ENCODE assay signal across 8 mouse cellular contexts in genomic region chr9:83833811-83834747, GRCm38 (mm10). TPM values are rescaled to one million over a fixed set of nuclear protein-coding genes. Genes with fewer than 3 reads are reported as not detected.
A peak's percentile ranks its signal among the peaks of the same experiment; 100 is the strongest.
DNase-seq lines count a peak whose midpoint lies in the region; ATAC-seq lines count a peak whose summit lies in the region.

TSS of gene Ttk (plus strand) at chr9:83834689.

- ATAC-seq in erythroid progenitor cell, adult 5-6 weeks (replicated peaks; ENCODE audit: low FRiP score, poor library complexity, severe bottlenecking): peak; percentile 99
- ATAC-seq in heart, embryonic 14.5 days (ENCODE audit: insufficient number of reproducible peaks, insufficient read depth, low FRiP score, low read depth): peak; percentile 99
- peak; percentile 98 for ATAC-seq in liver, embryonic 13.5 days (ENCODE audit: low read depth)
- ATAC-seq in stomach, embryonic 16.5 days (ENCODE audit: insufficient read depth, low FRiP score): peak; percentile 99

- H3K9me3 ChIP-seq in heart, embryonic 14.5 days (ENCODE audit: control insufficient read depth, low read length): no peaks in the 10 kb centered on the region
- no peaks in the 10 kb centered on the region for H3K9me3 ChIP-seq in liver, embryonic 13.5 days (replicated peaks)
- H3K9me3 ChIP-seq in stomach, embryonic 16.5 days (replicated peaks; ENCODE audit: control insufficient read depth, low read length): no peaks in the 10 kb centered on the region

- H3K27ac ChIP-seq in heart, embryonic 14.5 days (replicated peaks in 1 of 2; ENCODE audit: control insufficient read depth in 1 of 2, insufficient read depth in 1 of 2, low read depth in 2 of 2, low read length in 2 of 2): peak within 1 kb of the TSS; percentile 79 to 81
- peak within 1 kb of the TSS; percentile 74 for H3K27ac ChIP-seq in liver, embryonic 13.5 days
- H3K27ac ChIP-seq in stomach, embryonic 16.5 days (ENCODE audit: low read length): peak within 1 kb of the TSS; percentile 58

- H3K4me1 ChIP-seq in heart, embryonic 14.5 days (ENCODE audit: control insufficient read depth in 2 of 2, insufficient read depth in 2 of 2, low read length in 2 of 2): peaks cover 2 to 13% of the 10 kb centered on the region in 2 experiments; a peak in 2 of 4 replicates
- H3K4me1 ChIP-seq in liver, embryonic 13.5 days (replicated peaks): peaks cover 26% of the 10 kb centered on the region
- peaks cover 3% of the 10 kb centered on the region; the same call in 1 of the 2 replicates for H3K4me1 ChIP-seq in stomach, embryonic 16.5 days (ENCODE audit: control insufficient read depth, insufficient read depth, low read length)

- H3K4me3 ChIP-seq in heart, embryonic 14.5 days (ENCODE audit: control insufficient read depth in 1 of 2, insufficient read depth in 1 of 2, low read depth in 1 of 2, low read length in 2 of 2): peak within 1 kb of the TSS; percentile 82 to 94
- peak within 1 kb of the TSS; percentile 97 for H3K4me3 ChIP-seq in liver, embryonic 13.5 days (replicated peaks)
- peak within 1 kb of the TSS; percentile 94 for H3K4me3 ChIP-seq in stomach, embryonic 16.5 days (replicated peaks; ENCODE audit: low read length)

- peak; percentile 92 for DNase-seq in CD4-positive helper T cell, adult 2 months (ENCODE audit: low read depth, low spot score)
- DNase-seq in brain, embryonic 18.5 days (ENCODE audit: low read depth, low spot score): peak; percentile 81
- DNase-seq in kidney, postnatal 14 days: peak; percentile 93
- DNase-seq in liver, embryonic 13.5 days: peak; percentile 89
- DNase-seq in neural tube, embryonic 10.5 days (ENCODE audit: extremely low spot score, low spot score): peak; percentile 92

- 1% methylated on average over 38 of the region's 38 CpGs for WGBS in heart, embryonic 14.5 days
- under 1% methylated on average over 38 of the region's 38 CpGs for WGBS in liver, embryonic 13.5 days (ENCODE audit: insufficient replicate concordance)
- 1% methylated on average over 38 of the region's 38 CpGs for WGBS in stomach, embryonic 16.5 days

- no peaks in the 10 kb centered on the region for H3K27me3 ChIP-seq in heart, embryonic 14.5 days (ENCODE audit: control insufficient read depth, insufficient read depth, low read length)
- H3K27me3 ChIP-seq in liver, embryonic 13.5 days: no peaks in the 10 kb centered on the region
- no peaks in the 10 kb centered on the region for H3K27me3 ChIP-seq in stomach, embryonic 16.5 days (ENCODE audit: control insufficient read depth, insufficient read depth, low read length)

- H3K9ac ChIP-seq in heart, embryonic 14.5 days (ENCODE audit: low read length): peak within 1 kb of the TSS; percentile 85
- peak within 1 kb of the TSS; percentile 90 for H3K9ac ChIP-seq in liver, embryonic 13.5 days
- H3K9ac ChIP-seq in stomach, embryonic 16.5 days (ENCODE audit: low read length): peak within 1 kb of the TSS; percentile 83

- 0 out of 2 replicates have a peak, but pooled peaks cover 3% of the 10 kb centered on the region for H3K36me3 ChIP-seq in heart, embryonic 14.5 days (ENCODE audit: control insufficient read depth, insufficient read depth, low read length)
- peaks cover 6% of the 10 kb centered on the region; the same call in 1 of the 2 replicates for H3K36me3 ChIP-seq in liver, embryonic 13.5 days
- H3K36me3 ChIP-seq in stomach, embryonic 16.5 days (ENCODE audit: control insufficient read depth, insufficient read depth, low read length): no peaks in the 10 kb centered on the region

- H3K4me2 ChIP-seq in heart, embryonic 14.5 days (ENCODE audit: low read length): peak within 1 kb of the TSS; percentile 70
- peak within 1 kb of the TSS; percentile 75 for H3K4me2 ChIP-seq in liver, embryonic 13.5 days
- peak within 1 kb of the TSS; percentile 71 for H3K4me2 ChIP-seq in stomach, embryonic 16.5 days (ENCODE audit: low read depth, low read length)

RNA-seq across cellular contexts. Expression of gene Ttk, which starts in this region (rescaled TPM):
- 64.9 and 65.8 TPM in 2 replicates for total RNA-seq in erythroid progenitor cell, adult 5-6 weeks (2015; ENCODE audit: low replicate concordance)
- total RNA-seq in erythroid progenitor cell, adult 5-6 weeks (2017; ENCODE audit: low replicate concordance): 79.8 and 84.0 TPM in 2 replicates
- polyA plus RNA-seq in heart, embryonic 14.5 days (2014; fragmentation: Nextera tagmentation; extraction: Ambion mirVana): 14.9 and 15.7 TPM in 2 replicates
- 20.2 and 26.1 TPM in 2 replicates for polyA plus RNA-seq in liver, embryonic 13.5 days (2015; fragmentation: Nextera tagmentation; extraction: Ambion mirVana)
- polyA plus RNA-seq in stomach, embryonic 16.5 days (2015; fragmentation: Nextera tagmentation; extraction: Ambion mirVana): 24.3 and 26.2 TPM in 2 replicates

Comparison
In these comparisons a context has a peak if more than half of its experiments do, and no peak if none do; other contexts are left out.
1. Peak in every context shown above with its lines: DNase-seq, ATAC-seq, H3K4me3 ChIP-seq and H3K27ac ChIP-seq.